Mouse (Mus musculus) c-Kit-positive CD71-positive TER-119-negative erythroid progenitor cells, embryonic 14.5 days (primary cell): ENCODE data around the gene Slc35f2.

Source experiments
- DNase-seq: peaks from one replicate; pipeline ENCODE4 v3.0.0-alpha.2; 2013; ENCODE audit warnings: low read depth

Gene Slc35f2

GRCm38 (mm10) chr9:53829081-53829865 is 57.9 kb downstream of the Slc35f2 start:
- peak; percentile 17 for DNase-seq

GRCm38 (mm10) chr9:53829866-53830209 is 58.5 kb downstream of the Slc35f2 start:
- DNase-seq = no peak

GRCm38 (mm10) chr9:53835039-53835438 is 63.7 kb downstream of the Slc35f2 start:
- no peak for DNase-seq

GRCm38 (mm10) chr9:53835976-53836375 is 64.6 kb downstream of the Slc35f2 start:
- DNase-seq = no peak

- no peak for DNase-seq
Observed at GRCm38 (mm10) chr9:53838816-53839215, 67.5 kb downstream of the Slc35f2 start.

GRCm38 (mm10) chr9:53848548-53848947 is 77.2 kb downstream of the Slc35f2 start:
- no peak for DNase-seq

- no peak for DNase-seq
Observed at GRCm38 (mm10) chr9:53849864-53850263, 78.5 kb downstream of the Slc35f2 start, which contains the start of gene Sln. TSS of gene Sln (plus strand) at chr9:53850164.

- DNase-seq = no peak
Observed at GRCm38 (mm10) chr9:53852158-53852557, 80.8 kb downstream of the Slc35f2 start.

GRCm38 (mm10) chr9:53853672-53854071 is 82.3 kb downstream of the Slc35f2 start:
- no peak for DNase-seq

- no peak for DNase-seq
Observed at GRCm38 (mm10) chr9:53854525-53854924, 83.2 kb downstream of the Slc35f2 start.

GRCm38 (mm10) chr9:53857864-53858263 is 86.5 kb downstream of the Slc35f2 start:
- no peak for DNase-seq
